35 mouse cellular contexts compared by ENCODE assay signal in the genomic region with DNA sequence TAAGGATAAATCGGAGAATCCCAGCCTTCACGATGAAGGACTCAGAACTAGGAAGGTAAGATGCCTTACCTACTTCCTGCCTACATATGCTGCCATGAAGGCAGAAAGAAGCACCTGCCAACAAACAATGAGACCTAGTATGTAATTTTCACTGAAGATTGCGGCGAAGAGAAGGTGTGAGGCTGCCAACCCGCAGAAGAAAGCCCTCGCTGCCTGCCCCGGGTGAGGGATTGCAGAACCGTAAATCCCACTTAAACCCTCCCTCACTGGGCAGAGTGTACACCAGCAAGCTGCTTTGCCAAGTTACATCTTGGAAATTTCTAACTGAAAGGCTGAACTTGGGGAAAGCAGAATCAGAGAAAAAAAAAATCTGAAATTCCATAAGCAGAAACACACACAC.
"Had no signal": no experiment of that assay in that cellular context is flagged by ENCODE, and none has a peak within 500 bp of the region (broad histone marks: within the 10 kb centered on the region; RNA-seq: fewer than 3 reads in every experiment).

No protein-coding gene starts in this region.

- H3K4me2 ChIP-seq: heart, embryonic 11.5 days; heart, embryonic 12.5 days; heart, embryonic 13.5 days; heart, embryonic 15.5 days; hindbrain, embryonic 12.5 days; hindbrain, embryonic 13.5 days; hindbrain, embryonic 14.5 days; hindbrain, embryonic 15.5 days; intestine, embryonic 15.5 days; kidney, embryonic 15.5 days had no signal

- H3K9ac ChIP-seq: heart, embryonic 12.5 days; heart, embryonic 13.5 days; heart, embryonic 15.5 days; hindbrain, embryonic 12.5 days; hindbrain, embryonic 13.5 days; hindbrain, embryonic 14.5 days; hindbrain, embryonic 15.5 days; intestine, embryonic 15.5 days; kidney, embryonic 15.5 days had no signal

- H3K36me3 ChIP-seq: heart, embryonic 10.5 days; heart, embryonic 12.5 days; heart, embryonic 13.5 days; heart, embryonic 15.5 days; hindbrain, embryonic 10.5 days; hindbrain, embryonic 12.5 days; hindbrain, embryonic 13.5 days; hindbrain, embryonic 15.5 days; intestine, embryonic 15.5 days; kidney, embryonic 15.5 days had no signal

- DNase-seq: heart, postnatal 10 days; heart, postnatal 14 days; heart, postnatal 36 days; heart, postnatal 4 days; kidney, adult 11 months; kidney, adult 18-20 months; kidney, adult 2 months; kidney, adult 8-10 months; kidney, adult 9 months; kidney, postnatal 10 days; kidney, postnatal 14 days; kidney, postnatal 25 days; kidney, postnatal 36 days; kidney, postnatal 4 days; layer of hippocampus, adult 9-11 months; layer of hippocampus, postnatal 36 days had no signal

- ATAC-seq: hindbrain, embryonic 16.5 days; hindbrain, postnatal 0 days; inflammation-experienced regulatory T-cells, adult 6 months; intestine, embryonic 15.5 days; intestine, embryonic 16.5 days; intestine, postnatal 0 days had no signal

- H3K27me3 ChIP-seq: heart, embryonic 12.5 days; heart, embryonic 13.5 days; heart, embryonic 15.5 days; hindbrain, embryonic 12.5 days; hindbrain, embryonic 13.5 days; hindbrain, embryonic 15.5 days; intestine, embryonic 15.5 days; kidney, embryonic 15.5 days had no signal

- H3K9me3 ChIP-seq: heart, embryonic 10.5 days; heart, embryonic 12.5 days; heart, embryonic 13.5 days; heart, embryonic 15.5 days; hindbrain, embryonic 10.5 days; hindbrain, embryonic 12.5 days; hindbrain, embryonic 13.5 days; hindbrain, embryonic 15.5 days; intestine, embryonic 15.5 days; kidney, embryonic 15.5 days had no signal

- H3K4me1 ChIP-seq: heart, embryonic 10.5 days; heart, embryonic 12.5 days; heart, embryonic 13.5 days; heart, embryonic 15.5 days; hindbrain, embryonic 12.5 days; hindbrain, embryonic 13.5 days; hindbrain, embryonic 15.5 days; intestine, embryonic 15.5 days; kidney, embryonic 15.5 days had no signal

- H3K4me3 ChIP-seq: heart, embryonic 10.5 days; heart, embryonic 12.5 days; heart, embryonic 13.5 days; heart, embryonic 15.5 days; hindbrain, embryonic 10.5 days; hindbrain, embryonic 12.5 days; hindbrain, embryonic 13.5 days; hindbrain, embryonic 15.5 days; intestine, embryonic 15.5 days; kidney, embryonic 15.5 days; layer of hippocampus, adult 2 months had no signal

- H3K27ac ChIP-seq: heart, embryonic 10.5 days; heart, embryonic 13.5 days; heart, embryonic 15.5 days; hindbrain, embryonic 10.5 days; hindbrain, embryonic 12.5 days; hindbrain, embryonic 13.5 days; hindbrain, embryonic 14.5 days; hindbrain, embryonic 15.5 days; hindbrain, postnatal 0 days; intestine, embryonic 15.5 days; kidney, embryonic 15.5 days; kidney, postnatal 0 days; layer of hippocampus, adult 2 months had no signal
